Mouse (Mus musculus) heart, embryonic 13.5 days (tissue): Measurements from ENCODE around the gene Cab39. TPM values are rescaled to one million over a fixed set of nuclear protein-coding genes. Genes with fewer than 3 reads are reported as not detected.

Source experiments
- ATAC-seq: fragments of 200-750 bp; cut with Nextera tagmentation; 2 replicates; pipeline ENCODE4 v1.8.0; 2017; ENCODE audit warnings: moderate TSS enrichment; ENCODE audit not compliant: insufficient number of reproducible peaks, low FRiP score, low TSS enrichment; ENCODE audit errors: extremely low read depth
- H3K27ac ChIP-seq: fragments of 300-500 bp; sonication (generic); replicated peaks from 2 replicates; pipeline ENCODE4 v1.5.1; 2015; ENCODE audit warnings: moderate library complexity, mild to moderate bottlenecking, inconsistent platforms
- H3K27me3 ChIP-seq: fragments of 300-500 bp; sonication (generic); replicated peaks from 2 replicates; pipeline ENCODE4 v1.6.1; 2015; ENCODE audit warnings: mild to moderate bottlenecking, inconsistent platforms
- H3K36me3 ChIP-seq: fragments of 300-500 bp; sonication (generic); 2 replicates; pipeline ENCODE4 v1.6.1; 2015; ENCODE audit warnings: mild to moderate bottlenecking, inconsistent platforms
- H3K4me1 ChIP-seq: fragments of 300-500 bp; sonication (generic); 2 replicates; pipeline ENCODE4 v1.6.1; 2015; ENCODE audit warnings: inconsistent platforms
- H3K4me2 ChIP-seq: fragments of 300-500 bp; sonication (generic); 2 replicates; pipeline ENCODE4 v1.6.1; 2015; ENCODE audit warnings: inconsistent platforms, mild to moderate bottlenecking, moderate library complexity
- H3K4me3 ChIP-seq: fragments of 300-500 bp; sonication (generic); 2 replicates; pipeline ENCODE4 v1.5.1; 2015; ENCODE audit warnings: moderate library complexity, mild to moderate bottlenecking, inconsistent platforms
- H3K9ac ChIP-seq: fragments of 300-500 bp; sonication (generic); 2 replicates; pipeline ENCODE4 v1.6.1; 2015; ENCODE audit warnings: inconsistent platforms, mild to moderate bottlenecking, moderate library complexity
- H3K9me3 ChIP-seq: fragments of 300-500 bp; sonication (generic); 2 replicates; pipeline ENCODE4 v1.6.1; 2016; ENCODE audit warnings: inconsistent platforms
- WGBS: fragments of 180-500 bp; shearing (Covaris S2); methylation state at CpG from one replicate; pipeline ENCODE4 v1.1.7; 2015; ENCODE audit warnings: mixed read lengths; 5-methylcytosine and 5-hydroxymethylcytosine counted together
- polyA plus RNA-seq: library from polyadenylated mRNA; unstranded; fragments of >200 nt; fragmentation: Nextera tagmentation; extraction: Ambion mirVana; gene quantifications from 2 replicates; pipeline ENCODE4 v1.2.1, GENCODE M21; 2015

The Cab39 gene
- polyA plus RNA-seq, 1 experiment from 2014 or later, result 20.6 TPM

DNA sequence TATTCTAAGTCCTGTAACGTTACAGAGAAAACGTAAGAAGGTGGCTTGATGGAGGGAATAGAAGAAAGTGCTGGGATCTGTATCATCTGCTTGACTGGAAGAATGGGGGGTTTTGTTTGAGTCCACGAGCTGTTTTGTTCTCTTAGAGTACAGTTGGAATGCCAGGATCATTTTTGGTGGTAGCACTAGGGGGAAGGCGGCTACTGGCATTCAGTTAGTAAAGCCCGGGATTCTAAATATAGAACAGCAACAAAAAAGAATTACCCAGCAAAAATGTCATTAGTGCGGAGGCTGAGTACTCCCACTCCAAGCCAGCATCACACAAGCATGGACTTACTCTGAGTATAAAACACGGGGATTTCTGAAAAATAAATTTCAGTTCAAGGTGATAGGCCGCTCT is 29.0 kb downstream of the Cab39 start:
- WGBS, result 55% methylated on average over 8 of the region's 8 CpGs
- Histone ChIP-seq H3K4me3 (no peak overlapping the region), H3K27ac (peak overlapping the region; percentile 75), H3K9me3 (no peaks in the 10 kb centered on the region), H3K4me2 (peak overlapping the region; percentile 26), H3K27me3 (no peaks in the 10 kb centered on the region), H3K4me1 (peaks cover 31% of the 10 kb centered on the region), H3K9ac (0 out of 2 replicates have a peak overlapping the region, but pooled peaks have one; percentile 55), H3K36me3 (peaks cover 56% of the 10 kb centered on the region)
- ATAC-seq, result no peak

DNA sequence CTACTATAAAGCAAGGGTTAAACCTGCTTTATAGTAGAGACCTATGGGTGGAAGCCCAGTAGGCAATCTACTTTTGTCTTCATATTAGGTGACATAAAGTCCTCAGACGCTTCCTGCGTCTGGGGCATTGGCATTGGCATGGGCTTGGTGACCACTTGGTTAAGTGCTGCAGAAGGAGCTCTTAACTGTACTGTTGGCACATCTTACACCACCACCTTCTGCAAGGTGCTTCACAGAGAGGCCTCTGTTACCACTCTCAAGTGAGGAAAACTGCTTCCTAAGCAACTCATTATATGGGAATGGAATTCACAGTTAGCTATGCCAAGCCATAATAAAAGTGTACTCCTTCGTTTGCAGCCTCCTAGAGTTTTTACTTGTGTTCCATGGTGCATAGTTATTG is 31.7 kb downstream of the Cab39 start:
- WGBS, result 64% methylated on average over 3 of the region's 3 CpGs
- H3K9me3 ChIP-seq, result no peaks in the 10 kb centered on the region
- peaks cover 31% of the 10 kb centered on the region for H3K4me1 ChIP-seq
- H3K4me2 ChIP-seq, result no peak overlapping the region
- peaks cover 46% of the 10 kb centered on the region for H3K36me3 ChIP-seq
- H3K4me3 ChIP-seq, result no peak overlapping the region
- no peak for ATAC-seq
- H3K9ac ChIP-seq, result no peak overlapping the region
- H3K27me3 ChIP-seq, result no peaks in the 10 kb centered on the region
- no peak overlapping the region for H3K27ac ChIP-seq

DNA sequence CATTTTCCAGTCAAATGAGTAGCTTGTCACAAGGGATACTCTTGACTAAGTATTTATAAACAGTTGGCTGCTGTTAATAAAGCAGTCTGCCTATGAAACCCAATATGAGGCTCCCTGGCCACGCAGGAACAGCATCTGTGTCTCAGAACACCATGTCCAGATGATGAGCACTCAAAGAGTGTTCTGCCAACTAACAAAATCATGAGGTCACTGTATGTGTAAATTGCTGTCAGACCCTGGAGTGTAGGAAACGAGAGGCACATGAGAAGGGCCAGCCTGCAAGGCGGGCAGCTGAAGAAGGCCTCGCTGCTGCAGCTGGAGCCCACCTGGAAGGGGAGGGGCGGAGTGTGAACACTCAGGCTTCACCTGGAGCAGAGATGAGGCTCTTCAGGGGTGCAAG is 33.9 kb downstream of the Cab39 start:
- H3K27ac ChIP-seq, result no peak overlapping the region
- no peak overlapping the region for H3K4me2 ChIP-seq
- no peak for ATAC-seq
- H3K4me1 ChIP-seq, result peaks cover 22% of the 10 kb centered on the region
- H3K36me3 ChIP-seq, result peaks cover 30% of the 10 kb centered on the region
- no peak overlapping the region for H3K4me3 ChIP-seq
- H3K27me3 ChIP-seq, result no peaks in the 10 kb centered on the region
- no peaks in the 10 kb centered on the region for H3K9me3 ChIP-seq
- no peak overlapping the region for H3K9ac ChIP-seq
- WGBS, result 71% methylated on average over 5 of the region's 5 CpGs

DNA sequence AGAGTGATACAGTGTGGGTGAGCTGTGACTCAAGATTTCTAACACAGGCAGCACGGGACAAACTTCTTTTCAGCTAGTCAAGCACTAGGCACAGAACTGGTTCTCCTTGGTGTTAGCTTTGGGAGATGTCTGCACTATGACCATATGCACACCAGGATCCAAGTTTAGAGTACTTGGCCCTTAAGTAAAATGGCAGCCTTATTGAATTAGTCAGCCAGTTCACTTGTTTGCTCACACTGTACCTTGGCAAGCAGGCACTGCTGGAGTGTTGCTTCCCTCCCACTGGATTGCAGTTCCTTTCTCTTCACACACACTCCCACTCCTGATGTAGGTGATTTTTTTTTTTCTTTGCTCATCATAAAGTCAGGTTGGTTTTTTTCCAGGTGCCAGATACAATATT is 35.8 kb downstream of the Cab39 start:
- no peak overlapping the region for H3K4me3 ChIP-seq
- WGBS, result 91% methylated on average over 1 of the region's 1 CpGs
- H3K4me2 ChIP-seq, result no peak overlapping the region
- no peak for ATAC-seq
- H3K4me1 ChIP-seq, result peaks cover 12% of the 10 kb centered on the region
- H3K9ac ChIP-seq, result no peak overlapping the region
- no peak overlapping the region for H3K27ac ChIP-seq
- no peaks in the 10 kb centered on the region for H3K9me3 ChIP-seq
- H3K36me3 ChIP-seq, result peaks cover 20% of the 10 kb centered on the region
- no peaks in the 10 kb centered on the region for H3K27me3 ChIP-seq

DNA sequence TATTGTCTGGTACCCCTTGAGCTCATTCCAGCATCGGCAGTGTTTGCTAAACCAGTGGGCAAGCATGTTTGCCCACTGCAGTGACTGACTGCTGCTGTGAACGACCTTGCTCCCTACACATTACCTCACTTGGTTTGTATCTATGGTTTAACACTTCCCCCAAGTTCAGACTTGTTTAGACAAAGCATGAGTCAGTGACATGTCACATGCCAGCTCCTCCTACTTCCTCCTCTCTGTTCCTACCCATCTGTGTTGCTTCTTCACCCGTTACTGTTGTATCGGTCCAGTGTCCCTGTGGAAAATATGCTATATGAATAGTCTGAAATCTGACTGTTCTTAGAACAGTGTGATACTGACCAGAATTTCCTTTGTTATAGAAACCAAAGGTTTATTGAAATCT is 44.8 kb downstream of the Cab39 start:
- no peaks in the 10 kb centered on the region for H3K27me3 ChIP-seq
- H3K4me1 ChIP-seq, result peaks cover 37% of the 10 kb centered on the region
- no peak overlapping the region for H3K9ac ChIP-seq
- peak; percentile 54; the same call in 1 of the 2 replicates for ATAC-seq
- no peak overlapping the region for H3K4me2 ChIP-seq
- H3K4me3 ChIP-seq, result no peak overlapping the region
- H3K36me3 ChIP-seq, result peaks cover 46% of the 10 kb centered on the region
- H3K9me3 ChIP-seq, result no peaks in the 10 kb centered on the region
- peak overlapping the region; percentile 43 for H3K27ac ChIP-seq
- WGBS, result 40% methylated on average over 4 of the region's 4 CpGs

DNA sequence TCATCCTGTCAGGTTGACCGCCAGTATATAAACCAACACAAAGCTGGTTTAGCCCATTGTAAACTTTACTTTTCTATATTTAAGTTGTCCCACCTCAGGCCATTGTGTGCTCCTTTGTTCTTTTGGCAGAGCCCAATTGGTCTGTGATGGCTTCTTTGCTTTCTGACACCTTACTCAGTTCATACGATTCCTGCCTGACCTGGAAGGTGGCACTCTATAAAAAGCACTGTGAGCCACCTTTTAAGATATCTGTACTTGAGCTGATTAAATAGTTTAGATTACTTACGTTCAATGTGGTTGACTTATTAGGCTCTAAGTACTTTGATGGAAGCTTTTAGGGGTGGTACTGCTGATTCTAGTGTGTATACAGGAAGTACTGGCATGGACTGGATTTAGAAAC is 46.1 kb downstream of the Cab39 start:
- H3K36me3 ChIP-seq, result peaks cover 58% of the 10 kb centered on the region
- no peak overlapping the region for H3K9ac ChIP-seq
- H3K9me3 ChIP-seq, result no peaks in the 10 kb centered on the region
- WGBS, result 51% methylated on average over 3 of the region's 3 CpGs
- H3K27me3 ChIP-seq, result no peaks in the 10 kb centered on the region
- H3K27ac ChIP-seq, result peak overlapping the region; percentile 29; the same call in 1 of the 2 replicates
- peak overlapping the region; percentile 17; the same call in 1 of the 2 replicates for H3K4me2 ChIP-seq
- no peak for ATAC-seq
- H3K4me3 ChIP-seq, result no peak overlapping the region
- peaks cover 35% of the 10 kb centered on the region for H3K4me1 ChIP-seq

DNA sequence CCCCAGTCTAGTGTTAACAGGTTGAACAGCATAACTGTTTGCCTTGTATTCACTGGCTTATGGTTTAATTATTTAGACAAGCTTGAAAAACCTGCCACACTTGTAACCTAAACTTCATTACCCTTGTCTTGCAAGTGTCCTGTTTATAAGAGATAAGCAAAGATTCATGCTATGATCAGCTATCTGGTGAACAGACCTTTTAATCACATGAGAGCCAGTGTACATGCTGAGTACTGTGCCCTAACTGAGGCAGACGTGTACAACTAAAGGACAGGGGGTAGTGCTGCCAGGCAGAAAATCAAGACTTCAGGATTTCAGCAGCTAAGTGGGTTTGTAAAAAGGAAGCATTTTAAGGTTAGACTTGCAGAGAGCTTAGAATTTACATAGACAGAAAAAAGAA is 46.5 kb downstream of the Cab39 start:
- Histone ChIP-seq H3K27ac (peak overlapping the region; percentile 29; the same call in 1 of the 2 replicates), H3K27me3 (no peaks in the 10 kb centered on the region), H3K4me3 (no peak overlapping the region), H3K4me1 (peaks cover 36% of the 10 kb centered on the region), H3K9ac (no peak overlapping the region), H3K9me3 (no peaks in the 10 kb centered on the region), H3K4me2 (no peak overlapping the region), H3K36me3 (peaks cover 57% of the 10 kb centered on the region)
- WGBS, result 60% methylated on average over 1 of the region's 1 CpGs
- no peak for ATAC-seq

DNA sequence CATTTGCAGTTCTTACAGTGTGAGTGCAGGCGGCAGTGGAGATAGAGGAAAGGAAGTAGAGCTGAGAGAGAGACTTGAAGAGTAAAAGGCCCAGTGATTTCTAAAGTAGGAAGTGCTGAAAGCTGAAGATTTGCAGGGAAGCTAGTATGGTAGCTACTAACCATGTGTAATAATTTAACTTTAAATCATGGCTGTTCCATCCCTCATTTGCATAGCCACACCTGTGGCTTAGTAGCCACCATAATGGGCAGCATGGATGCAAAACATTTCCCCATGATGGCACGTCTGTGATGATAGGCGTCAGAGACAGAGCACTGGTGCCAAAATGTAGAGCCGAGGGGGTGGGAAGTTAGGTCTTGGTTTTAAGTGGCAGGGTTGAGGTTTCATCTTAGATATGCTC is 47.2 kb downstream of the Cab39 start:
- no peaks in the 10 kb centered on the region for H3K27me3 ChIP-seq
- no peak for ATAC-seq
- H3K9ac ChIP-seq, result no peak overlapping the region
- H3K4me1 ChIP-seq, result peaks cover 41% of the 10 kb centered on the region
- peaks cover 57% of the 10 kb centered on the region for H3K36me3 ChIP-seq
- H3K4me2 ChIP-seq, result no peak overlapping the region
- H3K27ac ChIP-seq, result no peak overlapping the region
- no peak overlapping the region for H3K4me3 ChIP-seq
- 65% methylated on average over 4 of the region's 4 CpGs for WGBS
- no peaks in the 10 kb centered on the region for H3K9me3 ChIP-seq

DNA sequence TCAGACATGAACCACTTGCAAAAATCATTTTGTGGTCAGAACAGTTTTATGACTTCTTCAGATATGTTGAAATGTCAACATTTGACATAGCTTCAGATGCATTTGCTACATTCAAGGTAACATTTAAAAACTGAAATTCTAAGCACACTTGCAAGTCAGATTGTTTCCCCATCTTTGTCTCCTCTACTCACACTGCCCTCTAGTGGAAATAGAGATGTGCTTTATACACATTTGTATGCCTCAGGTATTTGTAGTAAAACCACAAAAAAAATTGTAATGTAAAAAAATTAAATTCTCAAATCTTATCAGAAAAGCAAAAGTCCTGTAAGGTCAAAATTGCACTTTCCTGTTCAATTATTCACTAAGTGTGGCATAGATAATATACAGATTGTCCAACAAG is 49.0 kb downstream of the Cab39 start:
- Histone ChIP-seq H3K9ac (no peak overlapping the region), H3K4me1 (peaks cover 41% of the 10 kb centered on the region), H3K4me3 (no peak overlapping the region), H3K4me2 (no peak overlapping the region), H3K27me3 (no peaks in the 10 kb centered on the region), H3K9me3 (no peaks in the 10 kb centered on the region), H3K36me3 (peaks cover 58% of the 10 kb centered on the region), H3K27ac (no peak overlapping the region)
- no peak for ATAC-seq

DNA sequence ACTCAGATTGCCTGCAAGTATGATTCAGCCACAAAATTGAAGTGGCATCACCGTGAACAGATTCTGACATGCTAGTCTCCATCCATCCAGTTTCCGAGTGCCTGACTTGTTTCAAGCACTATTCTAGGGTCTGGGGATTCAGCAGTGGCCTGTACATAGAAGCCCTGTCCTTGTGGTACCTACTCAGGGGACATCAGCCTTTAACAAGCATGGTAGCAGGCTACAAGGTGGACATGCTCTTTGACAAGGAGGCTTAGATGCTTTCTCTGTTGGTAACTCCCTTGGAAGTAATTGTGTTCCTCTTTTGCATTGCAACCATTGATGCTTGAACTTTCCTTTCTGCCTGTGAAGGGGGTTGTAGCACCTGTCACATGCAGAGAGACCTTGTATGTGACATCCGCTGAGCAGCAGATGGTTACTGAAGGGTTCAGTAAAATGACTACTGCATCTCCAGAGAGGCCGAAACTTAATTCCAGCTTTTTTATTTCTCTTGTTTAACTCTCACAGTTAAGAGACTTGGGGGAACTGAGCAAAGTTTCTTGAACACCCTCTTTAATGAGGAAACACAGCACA is 50.1 kb downstream of the Cab39 start:
- no peak for ATAC-seq
- no peak overlapping the region for H3K27ac ChIP-seq
- H3K36me3 ChIP-seq, result peaks cover 62% of the 10 kb centered on the region

DNA sequence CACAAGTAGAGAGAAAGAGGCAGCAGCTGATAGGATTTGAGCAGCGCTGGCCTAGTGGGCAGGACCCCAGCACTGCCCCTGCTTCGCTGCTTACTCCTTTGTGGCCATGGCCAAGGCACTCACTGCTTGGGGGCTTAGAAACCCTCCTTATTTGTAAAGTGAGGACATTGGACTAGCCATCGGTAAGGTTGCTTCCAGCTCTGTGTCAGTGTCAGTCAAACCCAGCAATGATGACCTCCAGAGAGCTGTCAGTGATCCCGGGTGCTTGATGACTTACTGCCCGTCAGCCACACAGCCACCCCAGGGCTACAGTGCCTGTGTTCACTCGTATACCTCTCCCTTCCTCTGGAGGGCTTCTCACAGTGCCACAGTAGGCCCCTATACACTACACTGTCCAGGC is 51.7 kb downstream of the Cab39 start:
- no peak overlapping the region for H3K27ac ChIP-seq
- H3K4me3 ChIP-seq, result no peak overlapping the region
- peaks cover 16% of the 10 kb centered on the region for H3K4me1 ChIP-seq
- no peaks in the 10 kb centered on the region for H3K9me3 ChIP-seq
- ATAC-seq, result no peak
- peaks cover 72% of the 10 kb centered on the region for H3K36me3 ChIP-seq
- no peak overlapping the region for H3K4me2 ChIP-seq
- peak overlapping the region; percentile 50; the same call in 1 of the 2 replicates for H3K9ac ChIP-seq
- whole genome bisulfite sequencing, result 56% methylated on average over 6 of the region's 6 CpGs
- no peaks in the 10 kb centered on the region for H3K27me3 ChIP-seq

More for the DNA sequence above, 50.1 kb downstream of the Cab39 start:
- 89% methylated on average over 4 of the region's 4 CpGs for WGBS
- Histone ChIP-seq H3K9me3 (no peaks in the 10 kb centered on the region), H3K4me3 (no peak overlapping the region), H3K9ac (no peak overlapping the region), H3K27me3 (no peaks in the 10 kb centered on the region), H3K4me1 (peaks cover 32% of the 10 kb centered on the region), H3K4me2 (no peak overlapping the region)

DNA sequence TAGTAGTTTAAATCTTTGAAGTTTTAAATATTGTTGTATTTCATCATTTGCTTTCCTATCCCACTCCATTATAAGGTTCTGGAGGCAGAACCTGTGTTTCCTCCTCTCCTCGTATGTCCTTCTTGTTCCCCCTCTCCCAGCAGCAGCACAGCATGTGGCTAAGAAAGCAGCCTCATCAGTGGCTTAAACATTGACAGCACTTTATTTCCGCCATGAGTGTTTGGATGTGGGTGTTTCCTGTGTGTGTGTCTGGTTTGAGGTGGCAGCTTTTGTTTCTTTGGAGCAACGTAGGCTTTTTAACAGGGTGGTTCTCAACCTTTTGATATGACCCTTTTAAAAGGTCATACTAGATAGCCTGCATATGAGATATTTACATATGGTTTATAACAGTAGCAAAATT is 52.2 kb downstream of the Cab39 start:
- H3K27ac ChIP-seq, result no peak overlapping the region
- peaks cover 13% of the 10 kb centered on the region for H3K4me1 ChIP-seq
- H3K4me2 ChIP-seq, result no peak overlapping the region
- ATAC-seq, result no peak
- 61% methylated on average over 3 of the region's 3 CpGs for WGBS
- H3K36me3 ChIP-seq, result peaks cover 77% of the 10 kb centered on the region
- no peak overlapping the region for H3K9ac ChIP-seq
- H3K9me3 ChIP-seq, result no peaks in the 10 kb centered on the region
- no peak overlapping the region for H3K4me3 ChIP-seq
- no peaks in the 10 kb centered on the region for H3K27me3 ChIP-seq
